Mouse (Mus musculus) myocyte (in vitro differentiated cells): ENCODE results near the gene Myo10. TPM values are rescaled to one million over a fixed set of nuclear protein-coding genes. Genes with fewer than 3 reads are reported as not detected.

Experiments
- H3K27me3 ChIP-seq: one replicate; pipeline ENCODE4 v1.6.1; 2011; ENCODE audit not compliant: control insufficient read depth, insufficient read depth, insufficient read length
- H3K36me3 ChIP-seq: one replicate; pipeline ENCODE4 v1.6.1; 2011; ENCODE audit not compliant: control insufficient read depth, insufficient read depth
- H3K4me2 ChIP-seq: one replicate; pipeline ENCODE4 v1.6.1; 2011; ENCODE audit warnings: low read depth, control low read depth
- H3K4me3 ChIP-seq: one replicate; pipeline ENCODE4 v1.5.1; 2011; ENCODE audit warnings: mild to moderate bottlenecking, control low read depth, moderate library complexity
- H3K79me2 ChIP-seq: one replicate; pipeline ENCODE4 v1.6.1; 2011; ENCODE audit not compliant: control insufficient read depth, insufficient read depth
- H3ac ChIP-seq: one replicate; pipeline ENCODE4 v1.6.1; 2011; ENCODE audit not compliant: control insufficient read depth, insufficient read length
- CEBPB ChIP-seq: IDR thresholded peaks from 2 replicates; pipeline ENCODE4 v1.6.1; 2011; ENCODE audit warnings: mild to moderate bottlenecking, moderate library complexity; ENCODE audit not compliant: poor library complexity, insufficient read depth, severe bottlenecking
- E2F4 ChIP-seq: IDR thresholded peaks from one replicate; pipeline ENCODE4 v1.6.1; 2011; ENCODE audit warnings: mild to moderate bottlenecking, control low read depth, moderate library complexity; ENCODE audit not compliant: insufficient read depth
- MAX ChIP-seq: IDR thresholded peaks from one replicate; pipeline ENCODE4 v1.6.1; 2011; ENCODE audit warnings: low read depth, mild to moderate bottlenecking, control low read depth
- MYOD1 ChIP-seq, 3 experiments: IDR thresholded peaks; one replicate each; pipeline ENCODE4 v1.6.1; 2011; ENCODE audit warnings: control low read depth in 2 of 3, low read depth in 2 of 3, mild to moderate bottlenecking in 2 of 3, moderate library complexity in 1 of 3; ENCODE audit not compliant: insufficient read length in 2 of 3, control insufficient read depth in 1 of 3
- MYOG ChIP-seq, 3 experiments: IDR thresholded peaks; one replicate each; pipeline ENCODE4 v1.6.1; 2011; ENCODE audit warnings: control low read depth in 2 of 3, low read depth in 2 of 3, mild to moderate bottlenecking in 2 of 3; ENCODE audit not compliant: insufficient read length in 2 of 3, control insufficient read depth in 1 of 3, insufficient read depth in 1 of 3
- POLR2A ChIP-seq: IDR thresholded peaks from one replicate; pipeline ENCODE4 v1.6.1; 2011; ENCODE audit warnings: low read depth, mild to moderate bottlenecking, control low read depth, moderate library complexity; ENCODE audit not compliant: insufficient read length
- POLR2AphosphoS2 ChIP-seq: IDR thresholded peaks from one replicate; pipeline ENCODE4 v1.6.1; 2011; ENCODE audit warnings: low read depth, control low read depth; ENCODE audit not compliant: insufficient read length
- REST ChIP-seq: IDR thresholded peaks from one replicate; pipeline ENCODE4 v1.6.1; 2011; ENCODE audit warnings: mild to moderate bottlenecking, control low read depth, moderate library complexity; ENCODE audit not compliant: insufficient read depth, insufficient read length
- SRF ChIP-seq: IDR thresholded peaks from one replicate; pipeline ENCODE4 v1.6.1; 2011; ENCODE audit warnings: low read depth; ENCODE audit not compliant: control insufficient read depth, insufficient read length
- TCF12 ChIP-seq: IDR thresholded peaks from one replicate; pipeline ENCODE4 v1.6.1; 2011; ENCODE audit warnings: mild to moderate bottlenecking, control low read depth; ENCODE audit not compliant: poor library complexity, insufficient read depth, severe bottlenecking
- TCF3 ChIP-seq: IDR thresholded peaks from one replicate; pipeline ENCODE4 v1.6.1; 2011; ENCODE audit warnings: low read depth, control low read depth; ENCODE audit not compliant: insufficient read length
- USF1 ChIP-seq: IDR thresholded peaks from one replicate; pipeline ENCODE4 v1.6.1; 2011; ENCODE audit warnings: low read depth, mild to moderate bottlenecking, control low read depth, moderate library complexity
- polyA plus RNA-seq: library from polyadenylated mRNA; unstranded; fragments of >200 nt; fragmentation: generic; extraction: Trizol; gene quantifications from one replicate; pipeline ENCODE4 v1.2.1, GENCODE M21; 2012; ENCODE audit warnings: missing spikeins

The Myo10 gene
- polyA plus RNA-seq, 1 experiment = 71.4 TPM

DNA sequence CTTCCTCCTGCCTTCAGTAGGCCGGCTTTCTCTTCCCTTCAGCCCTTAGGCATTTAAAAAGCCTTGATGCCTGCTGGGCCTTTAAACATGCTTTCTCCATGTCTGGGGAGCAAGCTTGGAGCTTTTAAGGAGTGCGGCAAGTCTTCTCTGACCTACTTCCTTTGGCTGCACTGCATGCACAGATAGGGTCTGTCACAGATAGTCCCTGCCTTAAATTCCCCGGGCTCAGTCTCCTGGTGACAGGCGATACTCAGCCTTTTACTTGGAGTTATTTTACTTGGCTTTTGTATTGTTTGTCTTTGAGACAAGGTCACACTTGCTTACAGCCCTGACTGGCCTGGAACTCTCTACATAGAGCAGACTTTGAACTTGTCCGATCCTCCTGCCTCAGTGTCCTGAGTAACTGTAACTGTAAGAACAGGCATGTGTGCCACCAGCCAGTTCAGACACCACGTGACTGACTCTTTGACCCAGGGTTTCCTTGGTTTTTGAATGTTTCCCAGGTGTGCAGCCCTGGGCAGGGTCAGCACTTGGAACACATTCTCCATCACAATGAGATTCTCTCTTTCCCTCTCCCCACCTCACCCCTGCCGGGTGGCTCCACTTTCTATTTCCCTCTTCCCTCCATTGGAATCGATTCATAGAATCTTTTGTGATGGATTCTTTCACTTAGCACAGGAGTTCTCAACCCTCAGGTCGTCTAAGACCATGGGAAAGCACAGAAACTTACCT is 147.4 kb downstream of the Myo10 start:
- Histone ChIP-seq H3K36me3 (peaks cover 25% of the 10 kb centered on the region), H3K4me2 (no peak overlapping the region), H3K79me2 (peaks cover 38% of the 10 kb centered on the region), H3K4me3 (no peak overlapping the region), H3ac (no peak overlapping the region), H3K27me3 (no peaks in the 10 kb centered on the region)
- TF ChIP-seq SRF (no peak), CEBPB (no peak)

DNA sequence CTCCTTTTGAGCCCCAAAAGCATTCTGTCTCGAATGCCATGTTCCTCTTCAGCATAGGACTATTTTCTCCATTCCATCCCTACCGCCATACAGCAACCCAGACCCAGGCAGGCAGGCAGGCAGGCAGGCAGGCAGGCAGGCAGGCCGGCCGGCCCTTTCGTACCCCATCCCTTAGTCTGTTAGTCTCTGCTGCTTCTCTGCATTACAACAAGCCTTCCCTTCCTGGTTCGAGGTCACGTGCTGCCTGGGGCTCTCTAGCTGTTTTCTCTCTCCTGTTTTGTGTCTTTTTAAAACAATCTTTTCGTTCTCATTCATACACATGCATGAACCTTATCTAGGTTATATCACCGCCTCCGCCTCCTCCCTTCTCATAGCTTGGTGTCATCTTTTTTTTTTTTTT is 149.5 kb downstream of the Myo10 start:
- H3K4me2 ChIP-seq = no peak overlapping the region
- H3K4me3 ChIP-seq = no peak overlapping the region
- H3K27me3 ChIP-seq = no peaks in the 10 kb centered on the region
- H3K36me3 ChIP-seq = peaks cover 20% of the 10 kb centered on the region
- H3ac ChIP-seq = no peak overlapping the region
- peaks cover 30% of the 10 kb centered on the region for H3K79me2 ChIP-seq
- TF ChIP-seq MYOD1 (IDR thresholded peaks at IDR 0.05; ENCODE audit: control insufficient read depth in 1 of 3, insufficient read length in 2 of 3, low read depth in 2 of 3) = no peak
- TF ChIP-seq TCF12 = no peak
- no peak for TF ChIP-seq E2F4
- TF ChIP-seq REST = no peak
- no peak for TF ChIP-seq TCF3
- TF ChIP-seq MAX = no peak
- TF ChIP-seq POLR2AphosphoS2 = no peak
- no peak for TF ChIP-seq POLR2A
- TF ChIP-seq SRF = no peak
- no peak for TF ChIP-seq USF1
- no peak for TF ChIP-seq CEBPB
- TF ChIP-seq MYOG (IDR thresholded peaks at IDR 0.05; ENCODE audit: control insufficient read depth in 1 of 3, insufficient read depth in 1 of 3, insufficient read length in 2 of 3, low read depth in 2 of 3) = no peak

DNA sequence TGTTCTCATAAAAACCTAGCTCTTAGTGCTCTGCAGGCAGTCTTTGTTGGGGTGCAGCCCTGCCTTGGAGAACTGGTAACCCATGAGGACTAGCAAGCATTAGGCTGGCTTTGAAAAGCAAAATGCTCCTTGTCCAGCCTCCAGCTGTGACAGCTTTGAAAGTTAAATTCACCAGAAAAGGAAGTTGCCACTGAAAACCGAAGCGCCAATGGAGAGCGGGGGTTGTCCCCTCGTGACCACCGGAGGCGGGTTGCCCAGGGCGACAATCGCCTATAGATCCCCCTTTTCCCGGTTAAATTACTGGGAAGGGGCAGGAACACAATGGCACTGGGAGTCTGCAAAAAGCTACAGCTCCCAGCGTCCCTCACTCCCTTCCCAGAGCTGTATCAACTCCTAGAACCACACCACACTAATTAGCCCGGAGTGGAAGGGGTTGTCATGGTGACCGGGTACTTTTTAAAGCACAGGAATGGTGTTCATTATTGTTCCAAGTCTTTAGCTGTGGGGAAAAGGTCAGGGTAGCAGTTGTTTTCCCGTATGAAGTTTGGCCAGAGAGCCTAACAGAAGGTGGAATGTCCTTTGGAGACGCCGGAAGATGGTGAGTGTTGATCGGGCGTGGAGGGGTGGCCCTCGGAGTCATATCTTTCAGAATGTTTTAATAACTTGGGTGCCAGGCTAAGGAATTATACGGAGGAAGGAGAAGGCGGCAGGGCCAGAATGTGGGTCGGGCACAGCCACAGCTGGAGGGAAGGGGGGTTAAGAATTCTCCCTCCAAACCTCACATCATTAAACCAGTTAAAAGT is 151.6 kb downstream of the Myo10 start:
- Histone ChIP-seq H3K4me3 (peak overlapping the region; percentile 23), H3K79me2 (peaks cover 25% of the 10 kb centered on the region), H3ac (no peak overlapping the region), H3K36me3 (peaks cover 36% of the 10 kb centered on the region), H3K4me2 (peak overlapping the region; percentile 97), H3K27me3 (no peaks in the 10 kb centered on the region)
- TF ChIP-seq TCF12 (peak; percentile 39), TCF3 (no peak), MYOG (IDR thresholded peaks at IDR 0.05; ENCODE audit: control insufficient read depth in 1 of 3, insufficient read depth in 1 of 3, insufficient read length in 2 of 3, low read depth in 2 of 3) (peak in 1 of 3 experiments; percentile 65), CEBPB (no peak), POLR2A (peak; percentile 37), POLR2AphosphoS2 (no peak), MAX (no peak), E2F4 (no peak), USF1 (peak; percentile 88), REST (no peak), MYOD1 (IDR thresholded peaks at IDR 0.05; ENCODE audit: control insufficient read depth in 1 of 3, insufficient read length in 2 of 3, low read depth in 2 of 3) (no peak), SRF (peak; percentile 75)

DNA sequence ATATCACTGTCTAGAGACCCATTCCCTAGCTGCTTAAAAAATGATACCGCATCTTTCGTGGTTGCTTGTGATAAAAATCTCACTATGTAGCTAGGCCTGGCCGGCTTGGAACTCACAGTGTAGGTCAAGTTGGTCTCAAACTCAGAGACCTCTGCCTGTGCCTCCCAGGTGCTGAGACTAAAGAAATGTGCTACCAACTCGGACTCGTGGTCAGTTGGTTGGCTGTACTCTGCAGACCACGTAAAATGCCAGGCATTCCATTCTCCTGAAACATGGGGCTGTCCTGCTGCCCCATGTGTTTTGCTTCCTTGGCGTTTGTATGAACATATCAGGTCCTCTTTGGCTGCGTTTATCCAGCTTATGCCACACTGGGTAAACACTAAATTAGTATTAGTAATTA is 156.6 kb downstream of the Myo10 start:
- peak overlapping the region; percentile 3 for H3K4me2 ChIP-seq
- peaks cover 61% of the 10 kb centered on the region for H3K36me3 ChIP-seq
- H3K4me3 ChIP-seq = no peak overlapping the region
- peaks cover 11% of the 10 kb centered on the region for H3K79me2 ChIP-seq
- no peak overlapping the region for H3ac ChIP-seq
- H3K27me3 ChIP-seq = no peaks in the 10 kb centered on the region
- peak in 2 of 3 experiments; percentile 52 for TF ChIP-seq MYOD1 (IDR thresholded peaks at IDR 0.05; ENCODE audit: control insufficient read depth in 1 of 3, insufficient read length in 2 of 3, low read depth in 2 of 3)
- TF ChIP-seq E2F4 = no peak
- no peak for TF ChIP-seq CEBPB
- no peak for TF ChIP-seq USF1
- TF ChIP-seq POLR2A = no peak
- no peak for TF ChIP-seq TCF3
- peak; percentile 40 for TF ChIP-seq SRF
- no peak for TF ChIP-seq TCF12
- no peak for TF ChIP-seq REST
- no peak for TF ChIP-seq MAX
- TF ChIP-seq POLR2AphosphoS2 = peak; percentile 64
- TF ChIP-seq MYOG (IDR thresholded peaks at IDR 0.05; ENCODE audit: control insufficient read depth in 1 of 3, insufficient read depth in 1 of 3, insufficient read length in 2 of 3, low read depth in 2 of 3) = peak in 1 of 3 experiments; percentile 78
